Mouse (Mus musculus): ENCODE data around the gene Jsrp1. TPM values are rescaled to one million over a fixed set of nuclear protein-coding genes. Genes with fewer than 3 reads are reported as not detected.

Jsrp1 gene
- polyA plus RNA-seq, 1 experiment from 2014 or later: not detected

GRCm38 (mm10) chr10:80827870-80828420 lies 14.6 kb upstream of the Jsrp1 start:
- Histone ChIP-seq H3K9ac (replicated peaks) (peak overlapping the region; percentile 87), H3K36me3 (replicated peaks; ENCODE audit: insufficient read depth, low read length) (peaks cover 22% of the 10 kb centered on the region), H3K27ac (ENCODE audit: low read depth) (0 out of 2 replicates have a peak overlapping the region, but pooled peaks have one; percentile 34), H3K4me1 (ENCODE audit: insufficient read depth) (peaks cover 47% of the 10 kb centered on the region), H3K27me3 (ENCODE audit: insufficient read depth, low read length) (no peaks in the 10 kb centered on the region), H3K4me3 (ENCODE audit: low read depth, low read length) (peak overlapping the region; percentile 79), H3K4me2 (ENCODE audit: low read depth, low read length) (peak overlapping the region; percentile 96), H3K9me3 (ENCODE audit: low read length) (no peaks in the 10 kb centered on the region)
- 74% methylated on average over 10 of the region's 10 CpGs for WGBS (ENCODE audit: insufficient replicate concordance)
- no peak for TF ChIP-seq CTCF (IDR thresholded peaks at IDR 0.05; ENCODE audit: low read depth)
- TF ChIP-seq EP300 (IDR thresholded peaks at IDR 0.05; ENCODE audit: low read depth): no peak
- no peak for ATAC-seq
- no peak for DNase-seq

GRCm38 (mm10) chr10:80827063-80827869 lies 14.0 kb upstream of the Jsrp1 start:
- DNase-seq (no peak), ATAC-seq (no peak)
- Histone ChIP-seq H3K27ac (ENCODE audit: low read depth) (peak overlapping the region; percentile 96), H3K4me2 (ENCODE audit: low read depth, low read length) (peak overlapping the region; percentile 96), H3K4me1 (ENCODE audit: insufficient read depth) (peaks cover 50% of the 10 kb centered on the region), H3K9ac (replicated peaks) (peak overlapping the region; percentile 87), H3K4me3 (ENCODE audit: low read depth, low read length) (peak overlapping the region; percentile 79), H3K27me3 (ENCODE audit: insufficient read depth, low read length) (no peaks in the 10 kb centered on the region), H3K36me3 (replicated peaks; ENCODE audit: insufficient read depth, low read length) (peaks cover 22% of the 10 kb centered on the region), H3K9me3 (ENCODE audit: low read length) (no peaks in the 10 kb centered on the region)
- 6% methylated on average over 29 of the region's 29 CpGs for WGBS (ENCODE audit: insufficient replicate concordance)
- TF ChIP-seq CTCF (IDR thresholded peaks at IDR 0.05; ENCODE audit: low read depth) (no peak), EP300 (IDR thresholded peaks at IDR 0.05; ENCODE audit: low read depth) (no peak)

GRCm38 (mm10) chr10:80826151-80827062 lies 13.1 kb upstream of the Jsrp1 start, which contains the start of gene Oaz1:
Oaz1 (plus strand) TSS chr10:80826656.
- TF ChIP-seq CTCF (IDR thresholded peaks at IDR 0.05; ENCODE audit: low read depth) (no peak), EP300 (IDR thresholded peaks at IDR 0.05; ENCODE audit: low read depth) (peak; percentile 50; the same call in 1 of the 2 replicates)
- H3K27me3 ChIP-seq (ENCODE audit: insufficient read depth, low read length): no peaks in the 10 kb centered on the region
- H3K4me1 ChIP-seq (ENCODE audit: insufficient read depth): peaks cover 52% of the 10 kb centered on the region

GRCm38 (mm10) chr10:80824827-80825226 lies 11.5 kb upstream of the Jsrp1 start:
- no peaks in the 10 kb centered on the region for H3K9me3 ChIP-seq (ENCODE audit: low read length)
- H3K4me2 ChIP-seq (ENCODE audit: low read depth, low read length): peak overlapping the region; percentile 50
- DNase-seq: no peak
- peak overlapping the region; percentile 85 for H3K27ac ChIP-seq (ENCODE audit: low read depth)
- H3K36me3 ChIP-seq (replicated peaks; ENCODE audit: insufficient read depth, low read length): peaks cover 13% of the 10 kb centered on the region
- peaks cover 41% of the 10 kb centered on the region for H3K4me1 ChIP-seq (ENCODE audit: insufficient read depth)
- WGBS (ENCODE audit: insufficient replicate concordance): 46% methylated on average over 2 of the region's 2 CpGs
- no peak overlapping the region for H3K4me3 ChIP-seq (ENCODE audit: low read depth, low read length)
- no peaks in the 10 kb centered on the region for H3K27me3 ChIP-seq (ENCODE audit: insufficient read depth, low read length)
- no peak overlapping the region for H3K9ac ChIP-seq (replicated peaks)
- TF ChIP-seq CTCF (IDR thresholded peaks at IDR 0.05; ENCODE audit: low read depth) (no peak), EP300 (IDR thresholded peaks at IDR 0.05; ENCODE audit: low read depth) (no peak)
- no peak for ATAC-seq

More at GRCm38 (mm10) chr10:80826151-80827062, 13.1 kb upstream of the Jsrp1 start, which contains the start of gene Oaz1:
- Histone ChIP-seq H3K9me3 (ENCODE audit: low read length) (no peaks in the 10 kb centered on the region), H3K4me2 (ENCODE audit: low read depth, low read length) (peak within 1 kb of the TSS; percentile 96), H3K27ac (ENCODE audit: low read depth) (peak within 1 kb of the TSS; percentile 96), H3K4me3 (ENCODE audit: low read depth, low read length) (peak within 1 kb of the TSS; percentile 79), H3K9ac (replicated peaks) (peak within 1 kb of the TSS; percentile 87), H3K36me3 (replicated peaks; ENCODE audit: insufficient read depth, low read length) (peaks cover 22% of the 10 kb centered on the region)
- ATAC-seq (peak; percentile 94), DNase-seq (peak; percentile 98)
- whole genome bisulfite sequencing (ENCODE audit: insufficient replicate concordance): under 1% methylated on average over 75 of the region's 82 CpGs

DNA sequence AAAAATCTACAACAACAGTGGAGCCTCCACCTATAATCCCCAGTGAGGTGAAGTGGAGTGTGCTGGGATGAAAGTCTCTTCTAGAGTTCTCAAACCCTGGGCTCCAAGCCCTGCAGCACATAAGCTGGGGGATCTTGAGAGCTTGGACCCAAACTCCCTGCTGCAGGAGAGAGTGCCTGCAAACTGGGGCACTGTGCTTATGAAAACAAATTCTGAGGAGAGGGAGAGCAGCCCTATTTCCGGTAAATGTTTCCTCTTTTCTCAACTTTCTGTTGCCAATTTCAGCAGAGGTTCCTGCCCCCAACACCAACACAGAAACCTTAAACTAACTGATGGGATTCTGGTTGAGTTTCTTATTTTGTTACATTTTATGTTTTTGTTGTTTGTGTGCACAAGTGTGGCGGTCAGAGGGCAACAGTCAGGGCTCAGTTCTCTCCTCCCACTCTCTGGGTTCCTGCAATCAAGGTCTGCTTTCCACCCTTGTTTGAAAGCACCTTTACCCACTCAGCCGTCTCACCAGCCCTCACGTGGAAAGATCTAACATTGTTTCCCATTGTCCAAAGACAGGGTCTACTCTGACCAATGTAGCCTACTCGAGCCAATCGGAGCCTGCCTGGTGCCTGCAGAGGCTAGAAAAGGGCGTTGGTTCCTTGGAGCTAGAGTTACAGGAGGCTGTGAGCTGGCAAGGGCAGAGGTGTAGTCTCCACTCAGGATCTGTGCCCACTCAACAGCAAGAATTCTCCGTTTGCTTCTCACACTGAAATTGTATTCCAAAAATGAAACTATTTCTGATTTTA lies 10.7 kb upstream of the Jsrp1 start:
- Histone ChIP-seq H3K4me1 (ENCODE audit: insufficient read depth) (peaks cover 43% of the 10 kb centered on the region), H3K9me3 (ENCODE audit: low read length) (no peaks in the 10 kb centered on the region), H3K4me3 (ENCODE audit: low read depth, low read length) (no peak overlapping the region), H3K27ac (ENCODE audit: low read depth) (peak overlapping the region; percentile 85), H3K9ac (replicated peaks) (peak overlapping the region; percentile 44; the same call in 1 of the 2 replicates), H3K27me3 (ENCODE audit: insufficient read depth, low read length) (no peaks in the 10 kb centered on the region), H3K36me3 (replicated peaks; ENCODE audit: insufficient read depth, low read length) (peaks cover 5% of the 10 kb centered on the region), H3K4me2 (ENCODE audit: low read depth, low read length) (peak overlapping the region; percentile 50)
- ATAC-seq: no peak
- 24% methylated on average over 8 of the region's 8 CpGs for WGBS (ENCODE audit: insufficient replicate concordance)
- TF ChIP-seq EP300 (IDR thresholded peaks at IDR 0.05; ENCODE audit: low read depth): no peak
- TF ChIP-seq CTCF (IDR thresholded peaks at IDR 0.05; ENCODE audit: low read depth): no peak
- DNase-seq: no peak

Data from liver, postnatal 0 days (tissue).